Mouse (Mus musculus): ENCODE results near the gene Slit3. TPM values are rescaled to one million over a fixed set of nuclear protein-coding genes. Genes with fewer than 3 reads are reported as not detected.

The Slit3 gene
- total RNA-seq, 2 experiments from 2014 or later = 0.04 TPM; not detected in 1

DNA sequence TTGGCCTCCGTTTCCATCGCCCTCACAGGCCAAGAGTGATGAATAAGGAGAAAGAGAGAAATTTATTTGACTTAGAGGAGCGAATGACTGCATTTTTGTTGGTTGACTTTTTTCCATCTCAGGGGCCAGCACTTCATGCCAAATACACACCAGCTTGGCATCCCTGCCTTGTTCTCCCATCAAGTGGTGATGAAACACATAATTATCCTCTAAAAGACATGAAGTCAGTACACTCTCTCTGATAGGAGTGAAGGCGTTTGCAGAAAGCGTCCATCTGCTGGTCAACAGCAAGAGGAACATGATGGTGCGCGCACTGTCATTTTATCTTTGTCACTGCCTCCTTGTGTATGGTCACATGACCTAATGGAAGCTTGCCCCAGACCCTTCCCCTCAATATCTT, 75.8 kb downstream of the Slit3 start:
- no peak for ATAC-seq (ENCODE audit: poor library complexity, severe bottlenecking)

DNA sequence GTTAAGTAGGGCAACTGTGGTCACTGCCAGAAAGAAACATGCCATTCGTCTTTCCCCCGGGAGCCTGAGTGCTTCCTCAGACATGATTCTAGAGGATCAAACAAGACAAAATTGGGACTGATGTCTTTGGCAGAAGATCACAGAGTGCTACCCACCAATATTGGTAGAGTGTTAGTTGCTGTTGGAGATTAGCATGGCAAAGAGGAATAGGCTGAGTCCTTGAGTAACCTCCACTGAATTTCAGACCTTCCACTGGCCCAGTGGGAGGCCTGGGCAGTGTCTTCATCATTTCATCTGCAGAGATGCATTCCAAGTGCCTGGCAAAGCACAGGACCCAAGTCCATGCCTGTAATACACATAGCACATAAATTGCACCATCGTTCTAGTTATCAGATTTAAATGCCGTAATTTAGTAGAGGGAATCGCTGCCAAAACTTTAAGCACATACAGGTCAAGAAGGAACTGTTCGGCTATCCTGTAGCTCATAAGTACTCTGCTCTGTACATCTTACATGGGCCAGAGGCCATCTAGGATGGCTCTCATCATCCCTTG, 77.6 kb downstream of the Slit3 start:
- ATAC-seq (ENCODE audit: poor library complexity, severe bottlenecking) = no peak

DNA sequence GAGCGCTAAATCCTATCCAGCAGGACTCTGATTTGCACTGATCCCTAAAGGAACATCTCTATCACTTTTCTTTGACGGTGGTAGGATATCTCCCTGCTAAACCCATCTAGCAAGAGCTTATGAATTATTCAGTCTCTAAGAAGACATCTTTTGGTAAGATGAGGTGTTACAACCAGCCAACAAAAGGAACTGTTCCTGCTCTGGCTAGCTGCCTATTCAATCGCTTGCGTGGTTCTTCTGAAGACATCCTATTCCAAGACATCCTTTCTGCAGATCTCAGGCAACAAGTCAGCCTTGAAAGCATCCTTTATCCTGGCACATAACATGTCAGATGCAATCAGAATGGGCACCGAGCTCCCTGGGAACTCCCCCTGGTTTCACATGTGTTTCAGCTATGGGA, 81.3 kb downstream of the Slit3 start:
- ATAC-seq (ENCODE audit: poor library complexity, severe bottlenecking) = no peak

DNA sequence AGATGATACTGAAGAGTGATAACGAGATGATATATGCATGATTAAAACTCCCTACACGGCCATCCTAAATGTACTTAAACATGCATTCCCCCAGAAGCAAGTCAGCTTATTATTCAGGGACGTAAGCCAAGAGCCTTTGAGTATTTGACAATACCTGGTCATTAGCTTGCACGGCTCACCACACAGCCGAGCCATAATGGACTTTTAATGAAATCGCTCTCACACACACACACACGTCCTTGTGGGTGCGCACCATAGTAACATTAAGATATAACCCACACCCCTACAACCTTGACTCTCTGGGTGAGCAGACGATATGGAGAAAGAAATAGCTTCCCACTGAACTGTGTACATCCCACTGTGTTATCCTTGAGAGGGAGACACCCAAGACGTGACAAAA, 82.6 kb downstream of the Slit3 start:
- ATAC-seq (ENCODE audit: poor library complexity, severe bottlenecking) = no peak

DNA sequence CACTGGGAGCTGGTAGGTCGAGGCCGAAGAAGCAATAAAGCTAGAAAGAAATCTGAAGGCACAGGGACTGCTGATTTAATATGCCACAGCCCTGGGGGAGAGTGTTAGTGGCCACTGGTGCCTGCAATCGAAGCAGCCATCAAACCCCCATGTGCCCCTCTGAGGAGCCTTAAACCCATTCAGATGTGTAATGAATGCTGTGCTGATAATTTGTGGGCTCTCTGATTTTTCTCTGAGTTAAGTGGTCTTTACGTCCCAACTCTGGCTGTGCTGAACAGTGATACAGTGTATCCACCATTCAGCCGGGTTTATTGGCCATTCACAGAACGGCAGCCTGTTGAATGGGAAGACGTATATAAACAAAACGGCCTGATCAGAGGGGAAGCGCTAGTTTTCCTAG, 83.1 kb downstream of the Slit3 start:
- ATAC-seq (ENCODE audit: poor library complexity, severe bottlenecking) = no peak

DNA sequence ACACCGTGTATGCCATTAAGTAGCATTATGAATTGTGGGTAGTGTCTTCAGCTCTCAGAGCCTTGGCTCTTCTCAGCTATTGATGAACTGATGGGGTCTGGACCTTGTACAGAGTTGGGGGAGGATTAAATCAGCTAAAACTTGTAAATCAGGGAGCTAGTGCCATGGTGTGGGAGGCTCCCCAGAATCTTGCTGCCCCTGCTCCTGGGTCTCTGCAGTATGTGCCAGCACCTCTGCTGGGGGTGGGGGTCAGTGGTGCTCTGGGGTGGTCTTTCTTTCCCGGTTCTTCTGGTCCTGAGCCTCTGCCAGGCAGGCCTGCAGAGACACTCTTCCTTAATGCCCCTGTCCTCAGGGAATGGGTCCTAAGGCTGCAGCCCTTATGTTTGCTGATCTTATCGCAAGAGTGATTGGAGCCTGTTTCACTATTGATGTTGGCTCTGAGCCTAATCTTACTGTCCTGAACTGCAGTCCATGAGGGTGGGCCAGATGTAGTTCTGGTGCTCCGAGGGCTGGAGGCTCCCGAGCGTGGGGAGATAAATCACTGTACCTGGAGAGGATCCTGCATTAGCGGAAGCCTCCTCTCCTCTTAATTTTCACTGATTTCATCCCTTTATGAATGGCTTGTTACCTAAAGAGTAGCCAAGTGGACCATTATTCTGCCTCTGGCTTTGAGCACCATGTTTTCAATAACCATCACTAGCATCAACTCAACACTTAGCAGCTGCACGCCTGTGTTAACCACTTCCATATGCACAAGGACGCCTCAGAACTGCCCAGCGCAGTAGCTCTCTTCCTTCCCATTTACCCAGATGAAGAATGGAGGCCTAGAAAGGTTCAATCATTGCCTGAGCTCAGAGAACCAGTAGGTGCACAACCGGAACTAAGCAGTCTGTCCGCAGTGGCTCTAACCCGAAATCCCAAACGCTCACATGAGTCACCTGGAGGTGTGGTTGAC, 90.0 kb downstream of the Slit3 start:
- ATAC-seq (ENCODE audit: poor library complexity, severe bottlenecking) = no peak

DNA sequence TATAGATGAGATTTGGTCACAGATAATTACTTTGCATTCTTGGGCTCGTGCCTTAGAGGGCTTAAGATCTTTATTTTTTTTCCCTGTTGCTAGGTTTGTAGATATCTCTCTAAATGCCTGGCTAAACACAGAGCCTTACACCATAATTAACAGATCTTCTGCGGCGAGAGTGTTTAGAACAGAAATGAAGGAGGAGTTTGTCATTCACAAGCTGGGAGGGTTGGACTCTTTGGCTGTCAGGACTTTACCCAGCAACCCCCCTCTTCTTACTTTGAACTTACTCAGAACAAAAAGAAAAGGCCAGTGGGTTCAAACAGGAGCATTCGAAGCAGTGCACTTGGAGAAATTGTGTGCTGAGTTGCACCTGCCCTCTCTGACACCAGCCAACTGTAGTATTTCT, 103.0 kb downstream of the Slit3 start:
- ATAC-seq (ENCODE audit: poor library complexity, severe bottlenecking) = no peak

DNA sequence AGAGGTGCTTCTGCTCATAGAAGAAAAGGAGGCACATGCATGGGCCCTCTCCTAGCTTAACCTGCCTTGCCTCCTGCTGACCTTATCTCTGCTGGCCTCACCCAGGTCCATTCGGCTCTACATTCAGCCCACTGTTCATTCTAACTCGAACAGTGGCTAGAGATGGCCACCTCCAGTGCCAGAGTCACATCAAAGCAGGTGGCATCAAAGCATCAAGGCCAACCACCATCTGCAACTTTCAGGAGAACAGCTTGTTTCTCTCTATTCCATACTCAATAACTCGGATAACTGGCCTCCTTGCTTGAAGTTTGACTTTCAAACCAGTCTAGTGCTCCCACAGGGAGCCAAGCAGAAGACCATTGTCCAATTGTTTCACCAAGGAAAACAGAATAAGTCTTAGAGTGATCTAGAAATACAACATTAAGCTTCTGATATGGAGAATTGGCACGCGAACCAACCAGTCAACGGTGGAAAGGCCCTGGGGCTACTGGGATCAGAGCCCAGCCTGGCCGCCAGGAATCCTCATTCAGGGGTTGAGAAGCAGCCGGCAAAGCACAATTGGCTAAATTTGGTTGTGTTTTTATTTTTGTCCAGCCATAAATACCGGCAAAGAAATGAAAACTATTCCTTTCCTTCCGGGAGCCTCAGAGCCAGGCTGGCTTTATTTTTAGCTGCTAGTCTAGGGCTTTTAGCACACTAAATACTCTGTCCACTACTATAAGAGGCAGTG, 110.5 kb downstream of the Slit3 start:
- no peak for ATAC-seq (ENCODE audit: poor library complexity, severe bottlenecking)

DNA sequence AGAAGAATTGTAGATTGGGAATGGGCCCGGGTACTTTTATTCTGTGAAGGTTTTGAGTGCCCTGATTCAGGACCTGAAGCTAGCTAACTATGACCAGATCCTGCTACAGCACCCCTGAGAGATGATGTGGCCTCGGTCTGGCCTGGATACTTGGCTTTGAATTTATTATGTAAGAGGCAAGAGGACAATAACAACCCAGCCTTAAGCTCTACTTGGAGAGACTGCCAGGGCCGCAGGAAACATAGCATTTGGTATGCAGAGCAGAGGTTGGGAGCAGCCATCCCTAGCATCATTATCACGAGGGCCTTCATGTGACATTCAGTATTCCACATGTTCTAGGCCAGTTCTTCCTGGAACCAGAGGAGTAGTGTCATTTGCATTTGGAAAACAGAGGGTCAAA, 111.3 kb downstream of the Slit3 start:
- ATAC-seq (ENCODE audit: poor library complexity, severe bottlenecking) = no peak

DNA sequence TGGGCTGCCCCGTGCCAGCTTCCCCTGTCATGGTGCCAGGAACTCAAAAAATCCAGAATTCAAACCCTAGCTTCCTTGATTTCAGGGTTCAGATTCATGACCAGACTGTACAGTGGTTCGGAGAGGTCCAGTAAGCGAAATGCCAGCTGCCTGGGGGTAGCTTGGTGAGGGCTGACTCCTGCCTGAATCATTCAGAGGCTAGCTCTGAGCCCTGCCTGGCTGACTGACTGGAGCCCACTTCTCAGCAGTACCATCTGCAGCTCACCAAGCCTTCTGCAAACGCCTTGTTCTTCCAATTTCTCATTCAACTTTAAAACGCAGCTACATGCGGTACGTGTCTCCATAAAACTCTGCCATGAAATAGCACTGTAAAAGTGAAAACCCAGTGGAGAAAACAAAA, 120.4 kb downstream of the Slit3 start:
- no peak for ATAC-seq (ENCODE audit: poor library complexity, severe bottlenecking)

DNA sequence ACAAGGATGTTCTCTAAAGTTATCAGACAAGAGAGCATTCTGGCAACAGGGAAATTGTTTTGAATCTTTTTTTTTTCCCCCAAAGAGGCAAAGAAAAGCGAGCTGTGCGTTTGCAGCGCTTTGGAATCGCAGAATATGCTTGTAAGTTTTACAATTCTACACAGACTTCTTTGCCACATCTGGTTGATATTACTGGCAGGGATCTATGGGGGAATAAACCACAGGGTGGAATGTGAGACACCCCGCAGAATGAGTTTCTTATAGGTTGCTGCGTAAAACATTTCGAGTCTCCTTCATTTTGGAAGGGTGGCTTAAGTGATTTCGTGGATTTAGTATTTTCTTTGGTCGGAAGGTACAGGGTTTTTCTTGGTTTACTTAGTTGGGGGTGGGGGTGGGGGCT, 122.6 kb downstream of the Slit3 start:
- ATAC-seq (ENCODE audit: poor library complexity, severe bottlenecking) = no peak

DNA sequence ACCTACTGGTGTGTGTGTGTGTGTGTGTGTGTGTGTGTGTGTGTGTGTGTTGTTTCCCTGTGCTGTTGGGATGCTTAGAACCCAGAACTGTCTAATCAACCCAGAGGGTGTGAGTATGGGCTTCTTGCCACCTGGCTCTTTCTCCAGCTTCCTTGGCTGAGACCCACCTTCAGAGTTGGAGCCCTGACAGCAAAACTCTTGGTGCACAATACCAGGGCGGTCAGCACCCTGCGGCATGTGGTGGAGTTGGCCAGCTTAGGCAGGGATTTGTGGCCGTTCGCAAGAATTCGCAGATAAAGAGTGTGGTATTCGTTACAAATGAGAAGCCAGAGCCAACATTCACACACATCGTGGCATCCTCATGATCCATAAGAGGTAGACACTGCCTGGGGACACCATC, 123.5 kb downstream of the Slit3 start:
- no peak for ATAC-seq (ENCODE audit: poor library complexity, severe bottlenecking)

DNA sequence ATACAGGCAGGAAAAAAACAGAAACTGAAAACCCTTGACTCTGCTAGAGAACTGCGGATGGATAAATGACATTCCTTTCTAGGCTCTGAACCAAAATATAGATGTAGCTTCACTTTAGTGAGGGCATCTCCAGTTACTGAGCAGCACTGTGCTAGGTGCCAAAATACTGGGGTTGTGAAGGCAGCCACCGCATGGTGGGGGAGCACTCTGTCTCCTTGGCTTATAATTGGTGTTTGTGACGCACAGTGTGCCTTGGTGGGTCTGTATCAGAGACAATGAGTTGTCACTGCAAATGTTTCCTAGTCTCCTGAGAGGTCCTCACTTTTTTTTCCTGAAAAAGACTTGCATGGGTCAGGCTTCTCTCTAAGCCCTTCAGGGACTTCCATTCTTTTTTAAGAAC, 125.6 kb downstream of the Slit3 start:
- no peak for ATAC-seq (ENCODE audit: poor library complexity, severe bottlenecking)

DNA sequence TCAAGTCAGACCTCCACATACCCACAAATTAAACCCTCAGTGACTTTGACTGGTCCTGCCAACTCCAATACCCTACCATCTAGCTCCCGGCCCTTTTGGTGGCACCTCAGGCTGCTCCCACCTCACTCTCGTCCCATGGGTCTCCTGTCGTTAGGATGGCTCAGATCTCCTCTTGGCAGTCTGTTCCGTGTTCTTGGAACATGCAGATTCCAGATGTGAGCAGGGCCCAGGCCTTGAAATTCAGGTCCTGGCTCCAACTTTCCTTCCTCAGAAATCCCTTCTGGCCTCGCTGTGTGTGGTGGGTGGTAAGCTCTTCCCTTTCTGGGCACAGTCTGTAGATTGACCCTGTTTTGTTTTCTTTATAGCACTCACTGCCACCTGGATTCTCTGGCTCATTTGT, 127.1 kb downstream of the Slit3 start:
- no peak for ATAC-seq (ENCODE audit: poor library complexity, severe bottlenecking)

DNA sequence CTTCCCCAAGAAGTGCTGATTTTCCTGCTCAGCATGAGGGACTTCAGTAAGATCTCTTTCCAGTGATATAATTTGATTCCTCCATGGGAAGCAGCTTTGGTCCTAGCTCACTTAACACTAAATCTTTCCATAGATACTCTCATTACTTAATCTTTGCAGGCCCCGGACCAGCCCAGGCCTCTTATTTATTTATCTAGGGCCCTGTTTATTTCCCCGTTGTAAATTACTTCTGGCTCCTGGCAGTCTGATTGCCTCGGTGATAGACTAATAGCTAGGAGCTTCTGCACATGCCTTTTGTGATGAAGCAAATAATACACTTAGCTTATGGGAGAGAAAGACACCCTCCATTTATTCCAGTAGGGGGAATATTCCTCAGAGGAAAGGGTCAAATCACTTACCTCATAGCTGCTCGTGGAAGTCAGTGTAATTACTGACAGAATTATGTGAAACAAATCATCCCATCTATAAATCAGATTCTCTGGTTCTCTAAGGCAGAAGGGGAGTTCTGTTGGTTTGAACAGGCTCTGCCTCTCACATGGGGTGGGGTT, 129.9 kb downstream of the Slit3 start:
- ATAC-seq (ENCODE audit: poor library complexity, severe bottlenecking) = no peak

DNA sequence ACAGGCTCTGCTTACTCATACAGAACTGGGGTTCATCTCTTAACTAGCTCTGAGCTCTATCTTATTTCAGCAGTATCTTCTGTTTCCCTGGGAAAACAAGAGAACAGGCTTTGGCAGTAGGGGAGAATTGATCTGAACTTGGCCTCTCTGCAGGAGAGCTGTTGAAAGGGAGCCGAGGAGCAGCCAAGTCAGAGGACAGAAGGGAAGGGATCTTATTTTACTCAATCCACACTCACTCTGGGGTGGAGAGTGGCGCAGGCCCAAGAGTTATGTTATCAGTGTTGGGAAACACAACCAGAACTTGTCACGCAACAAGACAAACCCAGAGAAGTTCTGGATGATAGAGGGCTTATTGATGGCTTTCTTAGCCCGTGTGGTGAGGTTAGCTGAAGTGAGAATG, 130.9 kb downstream of the Slit3 start:
- no peak for ATAC-seq (ENCODE audit: poor library complexity, severe bottlenecking)

DNA sequence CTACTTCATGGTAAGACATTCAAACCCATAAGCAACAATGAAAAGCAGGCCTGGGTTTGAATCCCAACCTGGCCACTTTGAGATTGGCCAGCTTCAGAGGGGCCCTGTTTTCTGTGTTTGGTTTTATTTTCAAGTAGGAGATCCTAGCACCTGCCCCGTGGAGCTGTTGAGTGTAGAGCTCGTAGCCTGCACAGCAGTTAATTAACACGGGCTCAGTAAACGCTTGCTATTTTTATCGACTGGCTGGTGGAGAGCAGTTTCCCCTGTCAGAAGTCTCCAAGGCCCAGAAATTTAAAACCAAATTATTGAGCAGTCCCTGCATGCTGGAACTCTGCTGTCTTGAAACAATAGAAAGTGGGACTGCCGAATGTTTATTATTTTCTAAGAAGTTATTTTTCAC, 136.3 kb downstream of the Slit3 start:
- ATAC-seq (ENCODE audit: poor library complexity, severe bottlenecking) = no peak

DNA sequence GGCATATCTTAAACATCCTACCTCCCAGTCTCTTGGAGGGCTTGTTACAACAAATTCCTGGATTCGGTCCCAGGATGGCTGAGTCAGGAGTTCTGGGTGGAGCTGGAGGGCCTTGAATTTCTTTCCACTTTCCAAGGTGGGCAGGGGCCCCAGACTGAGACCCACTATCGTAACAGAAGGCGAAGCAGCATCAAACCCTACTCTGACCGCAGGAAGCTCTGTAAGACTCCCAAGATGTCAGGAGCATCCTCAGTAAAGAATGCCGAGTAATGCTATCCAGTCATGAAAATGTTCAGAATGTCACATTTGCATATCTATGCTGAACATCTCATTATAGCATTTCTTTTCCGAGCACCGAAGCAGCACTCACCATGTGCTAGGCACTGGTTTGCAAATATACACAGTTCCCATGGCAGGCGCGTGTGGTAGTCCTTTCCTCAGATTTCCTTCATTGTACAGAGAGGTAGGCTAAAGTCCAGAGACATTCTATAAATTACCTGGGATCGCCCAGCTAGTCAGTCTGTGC, 140.6 kb downstream of the Slit3 start:
- no peak for ATAC-seq (ENCODE audit: poor library complexity, severe bottlenecking)

DNA sequence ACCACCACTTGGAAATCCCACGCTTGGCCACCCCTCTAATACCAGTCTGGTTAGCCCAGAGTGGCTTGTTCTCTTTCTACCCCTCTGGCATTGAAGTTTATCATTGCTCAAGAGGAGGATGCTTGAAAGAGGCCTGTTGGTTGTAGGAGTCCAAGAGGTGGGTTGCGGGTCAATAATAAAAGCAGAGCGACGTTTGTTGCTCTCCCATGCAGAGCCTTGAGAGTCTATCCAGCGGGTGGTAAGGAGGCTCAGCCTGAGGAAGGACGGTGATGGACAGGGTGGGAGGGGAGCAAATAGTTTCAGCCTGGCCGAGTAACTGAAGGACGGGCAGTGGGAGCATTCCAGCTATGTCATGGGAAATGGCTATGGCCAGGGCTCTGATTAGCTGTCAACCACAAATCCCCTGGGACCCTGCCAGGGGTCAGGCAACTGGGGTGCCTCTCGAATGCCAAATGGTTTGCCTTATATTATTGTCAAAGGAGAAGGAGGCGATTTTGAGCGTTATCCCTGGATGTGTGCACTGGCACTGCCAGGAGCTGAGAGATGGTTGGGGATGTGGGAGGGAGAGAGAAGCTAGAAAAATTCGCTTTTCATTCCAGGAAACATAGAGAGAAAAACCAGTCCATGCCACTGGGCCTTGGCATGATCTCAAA, 141.4 kb downstream of the Slit3 start:
- no peak for ATAC-seq (ENCODE audit: poor library complexity, severe bottlenecking)

DNA sequence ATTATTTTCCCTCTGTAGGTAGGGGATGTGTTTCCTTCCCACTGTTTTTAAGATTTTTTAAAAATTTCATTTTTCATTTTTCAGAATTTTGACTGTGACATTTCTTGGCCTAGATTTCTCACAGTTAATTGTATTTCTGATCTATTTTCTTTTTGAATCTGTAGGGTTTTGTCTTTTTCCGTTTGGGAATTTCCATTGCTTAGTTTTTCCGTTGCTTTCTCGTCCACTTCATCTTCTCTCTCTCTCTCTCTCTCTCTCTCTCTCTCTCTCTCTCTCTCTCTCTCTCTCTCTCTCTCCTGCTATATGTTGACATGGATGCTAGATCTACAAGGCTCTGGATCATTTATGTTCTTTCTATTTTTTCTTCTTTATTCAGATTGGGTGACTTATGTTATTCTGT, 143.7 kb downstream of the Slit3 start:
- ATAC-seq (ENCODE audit: poor library complexity, severe bottlenecking) = no peak

DNA sequence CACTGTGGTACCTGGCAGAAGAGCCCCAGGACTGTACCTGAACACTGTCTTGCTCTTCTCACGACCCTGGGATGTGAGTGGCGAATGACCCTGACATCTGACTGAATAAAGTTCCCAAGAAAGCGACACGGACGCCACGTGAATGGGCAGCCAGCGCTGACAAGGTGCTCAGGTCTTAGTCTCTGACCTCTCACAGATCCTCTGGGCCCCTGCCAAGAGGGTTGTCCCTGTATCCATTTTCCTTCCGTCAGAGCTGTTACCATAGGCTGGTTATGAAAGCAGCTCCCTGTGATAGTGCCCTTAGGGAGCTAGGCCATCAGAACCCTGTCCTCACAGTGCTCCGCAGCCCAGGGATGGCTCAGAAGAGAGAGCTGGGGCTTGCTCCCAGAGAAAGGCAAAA, 149.4 kb downstream of the Slit3 start:
- ATAC-seq (ENCODE audit: poor library complexity, severe bottlenecking) = no peak
